Mouse (Mus musculus) neural tube, embryonic 10.5 days (tissue): ENCODE measurements around the gene Parp6.

Experiments
- DNase-seq: peaks from one replicate; pipeline ENCODE4 v3.0.0-alpha.2; 2017; ENCODE audit warnings: low spot score; ENCODE audit errors: extremely low spot score

The Parp6 gene

GRCm38 (mm10) chr9:59655958-59656634 lies 39.0 kb downstream of the Parp6 start, which contains the start of gene Pkm:
Gene Pkm (plus strand): TSS chr9:59656368.
- peak; percentile 97 for DNase-seq

GRCm38 (mm10) chr9:59656635-59657617 lies 39.8 kb downstream of the Parp6 start:
- peak; percentile 97 for DNase-seq

GRCm38 (mm10) chr9:59658146-59658545 lies 41.1 kb downstream of the Parp6 start:
- no peak for DNase-seq

- peak; percentile 87 for DNase-seq
Measured at GRCm38 (mm10) chr9:59659036-59660026, 42.2 kb downstream of the Parp6 start.

GRCm38 (mm10) chr9:59660421-59660820 lies 43.3 kb downstream of the Parp6 start:
- no peak for DNase-seq

- DNase-seq: no peak
Measured at GRCm38 (mm10) chr9:59661298-59661975, 44.4 kb downstream of the Parp6 start.

- DNase-seq: no peak
Measured at GRCm38 (mm10) chr9:59663226-59663625, 46.1 kb downstream of the Parp6 start.

GRCm38 (mm10) chr9:59663957-59664356 lies 46.9 kb downstream of the Parp6 start:
- no peak for DNase-seq

GRCm38 (mm10) chr9:59664664-59665256 lies 47.7 kb downstream of the Parp6 start:
- no peak for DNase-seq

- DNase-seq: no peak
Measured at GRCm38 (mm10) chr9:59666016-59666415, 48.9 kb downstream of the Parp6 start.

GRCm38 (mm10) chr9:59666813-59667212 lies 49.7 kb downstream of the Parp6 start:
- DNase-seq: no peak

GRCm38 (mm10) chr9:59667250-59667649 lies 50.2 kb downstream of the Parp6 start:
- no peak for DNase-seq

- no peak for DNase-seq
Measured at GRCm38 (mm10) chr9:59667904-59668303, 50.8 kb downstream of the Parp6 start.

- DNase-seq: no peak
Measured at GRCm38 (mm10) chr9:59668473-59668872, 51.4 kb downstream of the Parp6 start.

- DNase-seq: no peak
Measured at GRCm38 (mm10) chr9:59669172-59669571, 52.1 kb downstream of the Parp6 start.

GRCm38 (mm10) chr9:59672195-59672894 lies 55.3 kb downstream of the Parp6 start:
- no peak for DNase-seq

- DNase-seq: no peak
Measured at GRCm38 (mm10) chr9:59673427-59673826, 56.3 kb downstream of the Parp6 start.

GRCm38 (mm10) chr9:59675598-59675997 lies 58.5 kb downstream of the Parp6 start:
- no peak for DNase-seq

GRCm38 (mm10) chr9:59678313-59678712 lies 61.2 kb downstream of the Parp6 start:
- no peak for DNase-seq
